Mouse (Mus musculus) adrenal gland, adult (tissue): Measurements from ENCODE around the gene Serpina3f.

Source experiments
- DNase-seq, 2 experiments: peaks; one replicate each; pipeline ENCODE4 v3.0.0; 2022 to 2023; ENCODE audit warnings: low spot score in 1 of 2; ENCODE audit not compliant: inconsistent age in 2 of 2

Serpina3f gene

DNA sequence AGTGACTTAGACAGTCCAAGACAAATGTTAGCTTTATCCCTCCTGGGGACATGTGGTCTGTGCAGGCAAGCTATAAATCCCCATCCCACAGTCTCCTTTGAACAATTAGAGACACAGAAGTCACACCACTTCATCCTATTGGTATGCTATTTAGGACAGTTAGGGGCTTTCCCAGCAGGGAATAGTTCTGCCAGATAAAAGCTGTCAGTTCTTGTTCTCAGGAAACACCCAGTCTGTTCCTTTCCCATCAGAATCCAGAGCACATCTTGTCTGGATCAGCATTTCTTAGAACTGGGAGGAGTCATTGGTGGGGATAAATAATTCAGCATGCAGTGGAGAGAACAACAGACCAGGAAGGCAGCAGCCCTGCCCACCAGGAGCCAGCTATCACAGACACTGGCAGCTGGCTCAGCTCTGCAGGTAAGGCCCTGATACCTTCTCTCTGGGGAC, 33.2 kb downstream of the Serpina3f start:
- DNase-seq = no peak

DNA sequence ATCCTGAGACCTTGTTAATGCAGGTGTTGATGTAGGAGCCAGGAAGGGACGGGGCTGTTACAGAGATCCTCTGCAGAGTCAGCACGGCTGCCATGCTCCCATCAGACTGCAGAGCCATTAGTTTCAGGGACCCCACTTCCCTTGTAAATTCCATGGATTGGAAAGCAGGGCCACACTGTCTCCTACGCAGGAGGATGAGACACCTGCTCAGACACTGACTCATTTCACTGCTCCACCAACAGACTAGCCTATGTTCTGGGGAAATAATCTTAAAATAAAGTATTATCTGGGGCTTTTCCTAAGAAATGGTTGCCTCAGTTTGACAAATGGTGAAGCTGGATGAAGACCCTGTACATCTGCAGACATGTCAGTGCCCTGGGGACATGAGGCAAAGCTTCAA, 33.9 kb downstream of the Serpina3f start:
- DNase-seq = no peak

DNA sequence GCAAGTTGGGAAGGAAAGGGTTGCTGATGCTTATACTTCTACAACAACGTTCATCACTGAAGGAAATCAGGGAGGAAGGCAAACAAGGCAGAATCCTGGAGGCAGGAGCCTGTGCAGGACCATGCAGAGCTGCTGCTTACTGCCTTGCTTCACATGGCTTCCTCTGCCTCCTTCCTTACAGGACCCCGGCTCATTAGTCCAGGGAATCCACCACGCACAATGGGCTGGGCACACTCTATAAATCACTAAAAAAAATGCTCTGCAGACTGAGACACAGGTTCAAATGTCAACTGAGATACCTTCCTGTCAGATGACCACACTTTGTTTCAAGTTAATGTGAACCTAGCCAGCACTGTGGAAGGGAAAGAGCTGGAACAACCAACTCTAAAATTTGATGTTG, 46.7 kb downstream of the Serpina3f start:
- DNase-seq = no peak

DNA sequence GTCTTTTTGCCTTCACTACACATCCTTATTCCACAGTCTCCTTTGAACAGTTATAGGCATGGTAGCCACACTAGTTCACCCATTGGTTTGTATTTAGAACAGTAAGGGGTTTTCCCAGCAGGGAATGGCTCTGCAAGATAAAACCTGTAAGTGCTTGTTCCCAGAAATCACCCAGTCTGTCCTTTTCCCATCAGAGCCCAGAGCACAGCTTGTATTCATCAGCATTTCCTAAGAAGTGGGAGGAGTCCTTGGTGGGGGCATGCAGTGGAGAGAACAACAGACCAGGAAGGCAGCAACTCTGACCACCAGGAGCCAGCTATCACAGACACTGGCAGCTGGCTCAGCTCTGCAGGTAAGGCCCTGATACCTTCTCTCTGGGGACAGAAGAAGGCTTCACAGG, 48.5 kb downstream of the Serpina3f start, which contains the start of gene Serpina3i:
Serpina3i (plus strand) TSS at position 260 of the 400 bp plus-strand sequence.
- DNase-seq = peak in 1 of 2 experiments; percentile 21

DNA sequence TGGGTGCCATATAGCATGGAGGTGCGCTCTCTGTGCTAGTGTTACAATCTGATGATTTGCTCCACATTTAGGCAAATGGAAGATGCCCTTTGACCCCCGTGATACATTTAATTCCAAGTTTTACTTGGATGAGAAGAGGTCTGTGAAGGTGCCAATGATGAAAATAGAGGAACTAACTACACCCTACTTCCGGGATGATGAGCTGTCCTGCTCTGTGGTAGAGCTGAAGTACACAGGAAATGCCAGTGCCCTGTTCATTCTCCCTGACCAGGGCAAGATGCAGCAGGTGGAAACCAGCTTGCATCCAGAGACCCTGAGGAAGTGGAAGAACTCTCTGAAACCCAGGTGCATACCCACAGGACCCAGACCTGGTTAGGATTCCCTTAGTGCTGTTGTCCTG, 52.0 kb downstream of the Serpina3f start:
- no peak for DNase-seq
